Mouse (Mus musculus) adrenal gland, adult 18-20 months (tissue): ENCODE data around the gene Gbe1. TPM values are rescaled to one million over a fixed set of nuclear protein-coding genes. Genes with fewer than 3 reads are reported as not detected.

ENCODE experiments used
- DNase-seq, 2 experiments: peaks; one replicate each; pipeline ENCODE4 v3.0.0; 2021 to 2022; ENCODE audit warnings: low spot score in 2 of 2
- long read RNA-seq, 2 experiments: library from polyadenylated mRNA; stranded (forward); transcript quantifications; one replicate each; pipeline ENCODE4 v2.0.0; 2021
- total RNA-seq, 2 experiments: library from RNA; stranded (reverse); gene quantifications; 1 replicate in 1 of 2; 2 replicates in 1 of 2; pipeline ENCODE4 v1.2.3; 2021

The Gbe1 gene
- total RNA-seq = 100 to 1,000 TPM in 1 of 2 experiments, 10 to 100 TPM in 1; 73.0 to 136 TPM
- long read RNA-seq, experiment 1, partial matches to known transcripts = 6 of 151 reads
- long read RNA-seq, experiment 1, other reads (novel, unspliced or antisense) = 145 of 151 reads
- long read RNA-seq, experiment 2, partial matches to known transcripts = 15 of 238 reads
- long read RNA-seq, experiment 2, other reads (novel, unspliced or antisense) = 223 of 238 reads

DNA sequence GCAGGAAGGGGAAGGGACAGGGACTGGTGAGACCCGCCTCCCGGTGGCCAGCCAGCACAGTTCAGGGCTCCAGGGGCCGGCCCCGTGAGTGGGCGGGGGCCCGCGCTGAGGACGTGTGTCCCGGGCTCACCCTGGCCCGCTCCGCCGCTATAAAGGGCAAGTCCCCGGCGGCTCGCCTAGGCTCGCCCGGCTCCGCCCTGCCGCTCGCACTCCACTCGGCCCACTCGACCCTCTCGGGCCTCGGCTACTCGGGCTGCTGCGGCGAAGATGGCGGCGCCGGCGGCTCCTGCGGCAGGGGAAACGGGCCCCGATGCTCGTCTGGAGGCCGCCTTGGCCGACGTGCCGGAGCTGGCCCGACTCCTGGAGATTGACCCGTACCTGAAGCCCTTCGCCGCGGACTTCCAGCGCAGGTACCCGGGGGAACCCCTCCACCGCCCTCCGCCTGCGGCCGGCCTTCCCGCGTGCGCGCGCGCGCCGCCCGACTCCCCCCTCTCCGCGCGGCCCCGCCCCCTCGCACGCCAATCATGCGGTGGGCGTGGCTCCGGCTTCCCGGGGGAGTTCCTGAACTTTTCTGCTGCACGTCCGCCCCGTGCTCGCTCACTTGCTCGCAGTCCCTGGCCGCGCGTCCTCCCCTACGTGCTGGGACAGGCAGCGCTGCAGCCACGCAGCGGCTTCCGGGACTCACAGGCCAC, at the start of gene Gbe1:
Gene Gbe1, plus strand, starts transcription at position 64 of the 692 bp plus-strand sequence.
- peak; percentile 91 to 93 for DNase-seq

DNA sequence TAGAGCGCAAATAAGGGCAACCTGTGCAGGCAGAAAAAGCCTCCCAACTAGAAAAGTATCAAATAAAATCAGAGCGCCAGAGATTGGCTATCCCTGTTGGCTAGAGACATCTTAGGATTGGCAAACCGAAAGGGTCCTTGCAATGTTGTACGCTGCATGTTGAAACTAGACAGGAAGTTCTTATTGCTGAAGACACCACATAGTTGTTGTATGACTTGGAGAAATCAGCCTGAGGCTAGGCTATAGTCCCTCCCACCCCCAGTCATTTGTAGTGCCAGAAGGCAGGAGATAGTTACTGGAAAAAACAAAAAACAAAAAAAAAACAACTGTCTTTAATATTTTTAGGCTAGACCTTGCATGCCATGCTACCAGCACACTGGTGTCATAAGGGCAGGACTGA, 3.1 kb upstream of the Gbe1 start:
- DNase-seq = no peak

GRCm38 (mm10) chr16:70313496-70313885, 258 bp upstream of the Gbe1 start:
- no peak for DNase-seq

DNA sequence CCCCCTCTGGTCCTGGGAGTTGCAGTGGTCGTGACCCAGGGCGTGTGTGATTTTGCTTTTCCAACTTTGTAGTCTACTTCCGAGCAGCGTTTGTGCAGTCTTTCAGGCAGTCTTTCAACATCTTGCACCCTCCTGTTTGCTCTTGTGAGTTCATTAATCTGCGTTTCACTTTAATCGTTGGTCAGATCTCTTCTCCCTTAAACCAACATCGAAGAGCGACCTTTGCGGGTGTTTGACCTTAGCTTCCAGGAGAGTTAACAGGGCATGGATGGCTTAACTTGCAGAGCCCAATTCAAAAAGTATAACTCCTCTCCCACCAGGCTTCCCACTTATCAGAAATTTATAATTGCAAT, 805 bp downstream of the Gbe1 start:
- DNase-seq = no peak

DNA sequence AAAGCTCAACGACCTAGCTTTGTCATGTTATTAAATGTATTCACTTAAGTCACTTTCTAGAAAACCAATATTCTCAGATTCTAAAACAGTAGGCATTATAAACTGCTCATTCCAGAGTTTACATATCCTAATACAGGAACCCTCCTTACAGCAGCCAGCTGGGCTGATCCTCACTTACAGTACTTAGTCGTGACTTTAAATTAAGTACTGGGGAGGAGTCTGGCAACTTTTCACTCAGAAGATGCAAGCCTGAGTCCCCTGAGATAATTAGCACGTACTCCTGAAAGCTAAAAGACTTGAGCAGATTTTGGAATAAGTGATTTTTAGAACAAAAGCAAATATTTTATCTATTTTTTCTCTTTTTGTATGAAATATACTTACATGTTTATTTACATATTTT, 1.5 kb downstream of the Gbe1 start:
- DNase-seq = no peak

GRCm38 (mm10) chr16:70315862-70316390, 2.2 kb downstream of the Gbe1 start:
- DNase-seq = no peak

GRCm38 (mm10) chr16:70319388-70319787, 5.6 kb downstream of the Gbe1 start:
- DNase-seq = no peak

DNA sequence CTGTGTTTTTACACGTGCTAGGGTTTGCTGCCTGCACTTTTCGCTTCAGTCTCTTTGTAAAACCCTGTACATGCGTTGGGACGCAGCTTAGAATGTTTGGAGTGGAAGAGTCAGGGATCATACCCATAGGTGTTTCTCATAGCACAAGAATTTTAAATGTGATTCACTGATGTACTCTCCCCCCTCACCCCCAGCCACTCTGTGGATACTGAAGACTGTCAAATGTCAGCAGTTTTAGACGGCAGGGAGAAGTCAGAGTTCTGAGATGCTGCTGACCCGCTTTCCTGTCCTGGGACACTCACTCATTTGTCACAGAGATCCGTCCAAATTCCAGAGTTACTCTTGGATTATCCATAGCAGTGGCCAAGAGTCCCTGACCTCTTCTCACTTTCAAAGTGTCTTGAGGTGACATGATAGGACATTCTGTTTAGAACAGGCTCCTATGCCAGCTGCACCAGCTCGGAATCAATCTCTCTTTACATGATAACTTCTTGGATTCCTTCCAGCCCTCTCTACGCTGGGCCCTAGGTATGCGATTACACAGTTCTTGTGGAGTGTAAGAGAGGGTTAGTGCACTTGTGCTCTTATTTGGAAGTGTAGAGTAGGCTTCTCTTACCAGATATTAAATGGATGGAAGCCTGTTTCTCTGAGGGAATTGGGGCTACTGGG, 7.0 kb downstream of the Gbe1 start:
- no peak for DNase-seq

- DNase-seq = no peak
Measured at GRCm38 (mm10) chr16:70326339-70326948, 12.7 kb downstream of the Gbe1 start.

DNA sequence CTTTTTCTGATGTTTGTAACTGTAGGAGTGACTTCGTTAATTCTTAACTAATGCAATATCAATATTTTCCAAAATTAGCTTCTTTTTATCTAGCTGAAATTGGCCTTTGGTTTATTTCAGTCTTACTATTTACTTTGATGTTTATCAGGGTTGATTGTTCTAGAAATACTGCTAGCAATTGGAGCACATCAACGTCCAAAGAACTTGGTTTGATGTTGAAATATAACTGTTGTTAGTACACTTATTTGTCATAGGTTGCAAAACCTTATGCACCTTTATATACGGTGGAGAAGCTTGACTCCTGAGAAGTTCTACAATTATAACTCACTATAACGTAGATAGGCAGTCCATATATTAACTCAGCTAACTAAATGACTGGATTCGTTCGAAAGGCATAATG, 14.8 kb downstream of the Gbe1 start:
- no peak for DNase-seq

DNA sequence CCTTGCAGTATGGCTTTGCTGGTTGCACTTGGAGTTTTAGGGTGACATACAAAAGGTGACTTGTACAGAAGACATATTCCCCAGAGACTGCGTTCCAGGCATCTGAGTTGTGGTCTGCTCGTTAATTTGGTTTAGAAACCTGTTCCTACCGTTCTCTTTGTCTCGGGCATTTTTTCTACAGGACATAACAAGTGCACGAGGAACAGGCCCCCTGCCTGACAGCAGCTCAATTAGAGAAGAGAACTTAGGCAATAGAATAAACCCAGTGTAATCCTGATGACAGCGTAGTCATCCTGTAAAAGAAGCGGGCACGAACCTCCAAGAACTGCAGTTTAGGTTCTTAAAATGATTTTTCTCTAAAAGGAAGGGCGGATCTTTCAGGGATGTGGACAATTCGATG, 15.3 kb downstream of the Gbe1 start:
- DNase-seq = no peak

DNA sequence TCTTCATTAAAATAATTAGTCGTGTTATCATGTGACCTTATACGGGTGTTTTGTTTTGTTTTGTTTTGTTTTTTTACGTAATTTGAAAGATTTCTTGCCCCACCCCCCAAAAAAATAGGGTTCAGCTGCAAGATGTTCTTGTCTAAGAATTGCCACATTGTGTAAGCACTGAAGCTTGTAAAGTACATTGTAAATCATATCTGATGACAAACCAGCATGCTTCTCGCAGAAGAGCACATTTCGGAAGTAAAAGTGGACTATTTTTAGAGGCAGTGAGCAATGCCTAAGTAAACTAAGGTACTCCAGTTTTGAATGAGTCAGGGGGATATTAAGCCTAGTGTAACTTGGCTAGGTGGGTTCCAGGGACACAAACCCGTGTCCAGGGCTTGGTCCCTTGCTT, 15.7 kb downstream of the Gbe1 start:
- DNase-seq = no peak

DNA sequence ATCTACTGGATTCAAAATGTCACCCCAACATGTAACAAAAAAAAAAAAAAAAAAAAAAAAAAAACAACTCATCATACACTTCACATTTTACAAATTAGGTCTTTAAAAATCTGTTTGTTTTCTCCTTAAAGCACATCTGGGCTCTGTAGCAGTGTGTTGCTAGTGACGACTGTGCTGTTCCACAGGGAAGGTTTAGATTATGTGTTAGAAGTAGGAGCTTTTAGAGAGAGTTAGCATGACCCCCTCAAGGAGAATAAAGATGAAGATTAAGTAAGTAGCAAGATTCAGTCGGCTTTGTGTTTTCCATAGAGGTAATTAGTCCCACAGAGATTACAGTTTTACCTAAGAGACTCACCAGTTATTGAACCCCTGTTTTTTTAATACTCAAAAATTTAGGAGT, 16.3 kb downstream of the Gbe1 start:
- no peak for DNase-seq

DNA sequence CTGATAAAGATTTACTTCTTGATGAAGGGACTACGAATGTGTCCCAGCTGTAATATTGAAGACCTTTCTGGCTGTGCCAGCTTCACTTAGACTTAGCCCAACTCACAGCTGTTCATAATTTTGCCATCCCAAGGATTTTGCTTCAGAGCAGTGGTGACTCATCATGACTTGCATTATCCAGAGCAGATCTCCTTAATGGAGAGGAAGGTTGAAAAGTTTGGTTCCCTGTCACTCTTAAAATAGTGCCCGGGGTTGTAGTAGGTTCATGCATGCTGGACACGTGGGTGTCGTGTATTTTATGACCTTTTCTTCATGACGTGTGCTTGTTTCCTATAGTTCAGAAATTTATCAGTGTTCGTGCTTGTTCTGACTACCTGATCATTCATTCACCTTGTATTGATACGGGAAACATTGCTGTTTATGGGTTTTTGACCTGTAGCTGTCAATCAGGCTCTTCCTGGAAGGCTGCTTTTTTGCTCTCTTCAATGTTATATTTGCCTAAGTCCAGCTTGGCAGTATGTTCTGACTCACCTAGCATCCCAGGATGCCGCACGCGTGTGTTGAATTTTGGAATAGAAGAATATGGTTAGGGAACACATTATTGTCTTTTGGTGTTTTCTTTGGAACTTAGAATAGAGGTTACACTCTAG, 17.0 kb downstream of the Gbe1 start:
- no peak for DNase-seq

DNA sequence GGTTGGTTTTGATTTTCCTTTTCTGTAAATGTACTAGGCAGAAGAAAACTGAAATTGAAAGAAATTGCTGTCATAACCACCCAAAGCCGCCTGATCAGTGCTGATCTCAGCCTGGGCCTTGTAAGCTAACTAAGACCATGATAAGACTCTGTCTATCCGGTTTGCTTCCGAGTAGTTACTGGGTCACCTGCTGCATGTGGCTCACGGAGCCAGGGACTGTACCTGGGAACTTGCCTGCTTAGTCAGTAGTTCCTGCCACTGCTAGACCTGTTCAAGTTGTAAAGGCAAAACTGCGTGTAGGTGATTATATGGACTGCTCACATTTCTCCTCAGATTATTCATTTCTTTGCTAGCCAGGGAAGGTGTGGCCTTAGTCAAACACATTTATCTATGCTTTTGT, 21.1 kb downstream of the Gbe1 start:
- DNase-seq = no peak

DNA sequence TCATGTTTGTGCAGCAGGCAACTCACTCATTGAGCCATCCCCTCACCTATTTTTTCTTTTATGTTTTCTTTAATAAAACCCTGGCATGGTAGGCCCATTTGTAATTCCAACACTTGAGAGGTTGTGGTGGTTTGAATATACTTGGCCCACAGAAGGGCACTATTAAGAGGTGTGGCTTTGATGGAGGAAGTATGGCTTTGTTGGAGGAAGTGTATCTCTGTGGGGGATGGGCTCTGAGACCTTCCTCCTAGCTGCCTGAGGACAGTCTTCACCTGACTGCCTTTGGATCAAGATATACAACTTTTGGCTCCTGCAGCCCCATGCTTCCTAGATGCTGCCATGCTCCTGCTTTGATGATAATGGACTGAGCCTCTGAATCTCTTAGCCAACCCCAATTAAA, 21.7 kb downstream of the Gbe1 start:
- DNase-seq = no peak

DNA sequence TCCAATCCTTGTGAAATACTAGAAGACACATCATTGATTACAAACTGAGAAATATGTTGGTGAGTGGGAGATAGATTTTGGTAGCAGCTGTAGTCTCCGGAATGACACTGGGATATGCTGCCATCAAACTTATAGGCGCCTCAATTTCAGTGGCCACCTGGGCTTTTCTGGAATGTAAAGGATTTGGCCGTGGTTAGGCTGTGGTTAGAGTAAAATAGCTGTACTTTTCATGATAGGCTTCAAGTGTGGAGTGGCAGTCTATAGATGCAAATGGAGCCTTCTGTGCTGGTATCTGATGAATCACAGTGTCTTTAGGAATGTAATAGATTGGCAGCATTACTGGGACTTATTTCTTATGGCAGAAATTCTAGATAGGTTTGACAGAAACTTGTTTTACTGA, 23.9 kb downstream of the Gbe1 start:
- no peak for DNase-seq

- no peak for DNase-seq
Measured at GRCm38 (mm10) chr16:70344496-70344895, 30.7 kb downstream of the Gbe1 start.

DNA sequence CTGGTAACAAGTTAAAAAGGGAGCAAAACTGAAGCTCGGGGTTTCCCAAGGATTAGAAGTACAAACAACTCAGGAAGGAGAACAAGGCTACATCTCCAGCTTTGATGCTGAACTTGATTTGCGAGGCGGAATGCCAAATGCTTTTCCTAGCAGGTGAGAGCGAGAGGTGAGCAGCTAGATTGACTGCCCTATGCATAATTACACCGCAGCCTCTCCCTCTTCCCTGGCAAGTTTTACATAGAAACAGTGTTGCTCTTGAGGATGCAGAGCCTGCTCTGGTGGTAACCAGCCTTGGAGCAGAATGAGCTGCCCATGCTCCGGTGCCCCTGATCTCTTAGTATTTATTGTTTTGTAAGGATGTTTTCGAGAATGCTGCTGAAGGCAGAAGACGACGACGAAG, 31.9 kb downstream of the Gbe1 start:
- DNase-seq = no peak

- no peak for DNase-seq
Measured at GRCm38 (mm10) chr16:70350011-70350410, 36.3 kb downstream of the Gbe1 start.

- peak in 1 of 2 experiments; percentile 18 for DNase-seq
Measured at GRCm38 (mm10) chr16:70351641-70352280, 38.0 kb downstream of the Gbe1 start.
